Mouse (Mus musculus) gastrocnemius, postnatal 14 days (tissue): ENCODE data around the gene Tgfbi. TPM values are rescaled to one million over a fixed set of nuclear protein-coding genes. Genes with fewer than 3 reads are reported as not detected.

Experiments used
- DNase-seq: peaks from one replicate; pipeline ENCODE4 v3.0.0; 2021; ENCODE audit warnings: mixed read lengths
- intact Hi-C: fragments of 180-260 bp; cut with DNase I; formaldehyde crosslinking; loops from one replicate; pipeline ENCODE4 v1.15.1; 2025; ENCODE audit warnings: low total_unique reads
- total RNA-seq, 2 experiments: library from RNA; stranded (reverse); gene quantifications; 2 replicates each; pipeline ENCODE4 v1.2.3; 2021

Gene Tgfbi
- total RNA-seq, 2 experiments from 2014 or later, result 33.5 to 45.6 TPM

DNA sequence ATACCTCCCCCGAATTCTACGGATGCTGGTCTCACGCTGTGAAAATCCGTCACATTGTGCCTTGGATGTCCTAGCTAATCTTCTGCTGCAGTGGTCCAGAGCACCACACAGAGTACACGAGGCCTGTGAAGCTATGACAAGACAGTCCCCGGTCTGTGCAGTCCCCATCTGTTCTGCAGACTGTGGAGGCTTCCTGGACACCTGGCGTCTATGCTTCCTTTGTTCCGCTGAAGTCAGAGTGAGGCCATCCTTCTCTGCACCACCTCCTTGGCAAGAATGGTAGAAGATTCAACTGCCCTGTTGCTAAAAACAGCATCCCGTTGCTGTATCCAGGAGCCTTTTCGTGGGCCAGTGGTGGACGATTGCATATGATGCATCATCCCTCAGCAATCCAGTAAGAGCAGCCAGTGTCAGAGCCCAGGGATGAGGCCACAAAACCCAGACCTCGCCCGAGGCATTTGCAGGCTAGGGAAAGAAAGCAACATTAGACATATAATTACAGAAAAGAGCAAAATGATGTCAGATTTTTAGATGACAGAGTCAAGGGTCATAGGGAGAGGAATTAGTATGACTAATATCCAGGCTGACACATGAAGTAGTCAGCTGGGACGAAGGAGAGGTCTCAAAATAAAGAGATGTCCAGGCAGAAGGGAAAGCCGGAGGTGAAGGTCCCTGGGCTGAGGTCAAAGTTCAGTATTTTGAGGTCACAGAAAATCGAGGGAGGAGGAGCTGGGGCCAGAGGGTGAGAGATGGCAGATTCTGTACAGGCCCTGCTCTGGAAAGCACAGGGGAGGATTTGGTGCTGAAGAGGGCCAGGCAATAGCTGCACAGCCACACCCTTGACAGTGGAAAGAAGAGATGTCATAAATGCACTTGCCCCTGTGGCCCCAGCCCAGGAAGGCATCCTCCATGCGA is 55.2 kb downstream of the Tgfbi start:
- DNase-seq, result peak; percentile 26
- intact Hi-C loops, result no loop called here

DNA sequence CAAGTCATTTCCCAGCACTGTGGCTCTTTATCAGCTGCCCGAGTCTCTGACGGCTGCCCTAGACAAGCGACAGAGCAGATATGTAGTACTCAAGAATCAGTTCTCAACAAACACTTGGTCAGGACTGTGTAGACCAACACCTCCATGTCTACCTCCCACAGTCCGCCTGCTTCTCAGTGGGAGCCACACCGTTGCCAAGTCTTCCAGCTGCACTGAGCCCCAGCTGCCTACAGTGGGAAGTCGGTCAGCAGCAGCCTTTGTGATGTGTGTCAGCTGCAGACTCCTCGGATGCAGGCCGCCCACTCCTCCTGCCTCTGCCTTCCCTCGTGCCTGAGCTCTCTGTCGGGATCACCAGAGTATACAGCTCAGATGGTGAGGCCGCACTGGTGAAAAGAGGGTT is 61.9 kb downstream of the Tgfbi start:
- DNase-seq, result peak; percentile 46
- intact Hi-C loops, result loop anchor here (10.0 kb wide), 1 partner anchor 1214 kb away; no protein-coding TSS in a partner anchor

DNA sequence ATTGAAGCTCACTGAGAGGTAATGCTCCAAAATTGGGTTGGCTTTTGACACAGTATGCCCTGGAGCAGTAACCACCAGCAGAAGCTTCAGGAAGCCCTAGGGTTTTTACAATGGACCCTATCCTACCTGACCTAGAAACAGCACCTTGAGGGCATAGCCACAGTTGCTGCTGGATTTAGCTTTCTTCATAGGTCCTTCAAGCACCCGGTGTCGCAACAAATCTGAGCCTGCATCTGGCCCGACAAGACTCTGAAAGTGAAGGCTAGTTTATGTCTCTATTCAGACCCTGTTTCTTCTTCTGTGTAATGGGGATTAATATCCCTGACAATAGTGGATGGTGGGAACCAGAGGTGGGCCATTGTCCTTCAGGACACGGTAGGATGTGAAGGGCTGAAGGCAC is 68.4 kb downstream of the Tgfbi start:
- DNase-seq, result no peak
- intact Hi-C loops, result loop anchor here (10.0 kb wide), 1 partner anchor 1207 kb away; no protein-coding TSS in a partner anchor

DNA sequence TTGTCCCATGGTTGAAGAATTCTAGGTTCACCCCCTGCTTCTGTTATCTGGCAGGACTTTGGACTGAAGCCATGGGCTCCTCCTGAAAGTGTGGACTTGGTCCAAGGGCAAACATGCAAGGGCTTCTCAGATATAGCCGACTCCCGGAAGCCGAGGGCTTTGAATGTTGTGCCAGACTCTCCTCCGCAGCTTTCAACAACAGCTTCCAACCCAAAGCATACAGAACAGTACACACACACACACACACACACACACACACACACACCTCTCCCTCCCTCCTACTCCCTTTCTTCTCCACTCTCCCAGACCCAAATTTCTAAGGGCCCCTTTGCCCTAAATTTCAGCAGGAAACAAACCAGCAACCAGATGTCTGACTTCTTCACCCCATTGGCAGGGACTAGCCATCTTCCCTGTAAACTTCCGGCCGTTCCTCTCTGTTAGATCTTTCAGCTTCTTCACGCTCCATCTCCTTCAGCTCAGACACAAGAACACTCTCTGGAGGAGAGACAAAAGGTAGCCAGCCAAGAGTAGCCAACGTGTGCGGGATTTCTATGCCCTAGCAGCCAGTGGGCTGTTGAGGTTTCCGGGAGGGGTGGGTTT is 69.0 kb downstream of the Tgfbi start:
- DNase-seq, result no peak

DNA sequence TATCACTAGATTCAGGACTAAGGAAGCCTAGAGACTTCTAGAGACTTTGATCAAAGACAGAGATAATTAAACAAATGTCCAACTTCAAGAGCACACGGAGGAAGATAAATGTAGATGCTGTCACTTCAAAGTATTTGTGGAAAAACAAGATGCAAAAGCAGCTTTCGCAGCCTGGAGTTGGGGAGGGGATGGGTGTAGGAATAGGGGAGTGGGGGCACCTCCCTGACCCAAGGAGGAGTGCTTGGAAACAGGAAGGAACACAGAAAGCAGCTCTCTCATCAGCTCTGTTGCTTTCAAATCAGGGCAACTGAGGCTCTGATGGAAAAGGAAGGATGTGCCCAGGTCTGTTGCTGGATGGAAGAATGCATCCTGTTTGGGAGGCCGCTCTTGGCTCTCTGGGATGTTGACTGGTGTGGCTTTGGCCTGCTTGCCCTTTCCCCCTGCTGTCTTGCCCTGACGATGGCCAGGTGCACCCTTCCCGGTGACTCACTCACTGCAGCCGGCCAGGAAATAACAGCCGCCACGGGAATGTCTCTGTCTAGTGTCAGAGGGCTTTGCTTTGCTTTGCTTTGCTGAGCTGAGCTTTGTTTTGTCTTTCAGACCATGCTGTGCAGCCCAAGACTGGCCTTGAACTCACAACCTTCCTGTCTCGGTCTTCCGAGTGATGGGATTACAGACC is 69.6 kb downstream of the Tgfbi start:
- intact Hi-C loops, result loop anchor here (10.0 kb wide), 1 partner anchor 1206 kb away; no protein-coding TSS in a partner anchor
- peak; percentile 31 for DNase-seq

More for the DNA sequence above, 69.0 kb downstream of the Tgfbi start:
- intact Hi-C loops, result loop anchor here (10.0 kb wide), 1 partner anchor 1207 kb away; no protein-coding TSS in a partner anchor

DNA sequence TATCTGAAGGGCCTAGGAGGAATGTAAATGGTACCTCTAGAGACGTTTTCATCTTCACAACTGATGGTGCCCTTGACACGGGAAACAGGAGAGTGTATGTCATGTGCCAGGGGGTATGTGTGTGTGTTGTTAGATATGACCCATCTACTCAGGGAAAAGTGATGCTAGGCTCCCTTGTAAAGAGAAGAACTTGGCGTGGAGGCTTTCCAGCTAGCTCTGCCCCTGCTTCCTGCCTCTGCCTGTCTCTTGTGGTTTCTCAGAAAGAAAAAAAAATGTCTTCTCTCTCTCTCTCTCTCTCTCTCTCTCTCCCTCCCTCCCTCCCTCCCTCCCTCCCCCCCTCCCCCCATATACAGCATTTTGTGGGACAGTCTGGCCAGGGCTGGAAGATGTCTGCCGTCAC is 72.6 kb downstream of the Tgfbi start:
- no peak for DNase-seq
- intact Hi-C loops, result no loop called here

DNA sequence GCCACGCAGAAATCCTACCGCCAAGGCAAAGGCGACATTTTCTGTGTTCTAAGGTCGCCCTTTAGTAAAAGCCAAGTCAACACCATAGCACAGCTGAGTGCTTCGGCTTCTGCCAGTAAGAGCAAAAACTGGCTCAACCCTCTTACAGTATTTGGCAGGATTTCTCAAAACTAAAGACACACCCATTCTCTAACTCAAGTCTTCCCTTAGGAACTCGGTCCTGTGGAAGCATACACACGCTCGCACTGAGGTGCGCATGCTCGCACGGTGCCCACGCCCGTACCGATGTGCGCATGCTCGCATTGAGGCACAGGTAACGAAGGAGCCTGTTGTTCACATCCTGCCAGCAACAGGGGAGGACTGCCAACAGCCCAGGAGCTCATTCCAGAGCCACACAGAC is 73.0 kb downstream of the Tgfbi start:
- peak; percentile 52 for DNase-seq
- intact Hi-C loops, result no loop called here

DNA sequence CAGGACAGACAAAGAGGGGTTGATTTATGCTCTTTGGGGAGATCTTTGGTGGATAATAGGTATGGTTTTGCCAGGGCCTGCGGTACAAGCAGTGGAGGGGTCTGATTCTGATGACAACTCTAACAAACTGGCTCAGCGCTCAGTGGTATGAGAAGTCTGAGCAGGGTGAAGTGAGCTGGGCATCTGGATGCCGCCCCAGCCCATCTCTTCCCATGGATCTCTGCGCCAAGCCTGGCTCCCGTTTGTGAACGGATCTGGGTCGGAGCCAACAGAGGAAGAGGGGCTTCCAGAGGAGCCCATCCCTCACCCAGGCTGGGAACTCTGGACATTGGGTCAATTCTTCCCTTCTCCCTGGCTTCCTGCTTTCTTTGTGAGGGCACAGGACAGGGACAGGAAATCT is 74.0 kb downstream of the Tgfbi start:
- DNase-seq, result no peak
- intact Hi-C loops, result no loop called here

Other genes starting within 250 kb of the Tgfbi start
- gene Gm3045, start 182.9 kb upstream of the Tgfbi start, total RNA-seq, result not detected
- under 1 TPM in 1 of 2 experiments, not detected in 1; 0.08 TPM for gene Slc25a48, start 171.2 kb upstream of the Tgfbi start, total RNA-seq
- gene Il9, start 127.3 kb upstream of the Tgfbi start, total RNA-seq, result not detected
- gene Fbxl21, start 87.1 kb upstream of the Tgfbi start, total RNA-seq, result under 1 TPM in 1 of 2 experiments, not detected in 1; 0.14 TPM
- not detected for gene Lect2, start 61.0 kb upstream of the Tgfbi start, total RNA-seq
- gene Smad5, start 93.5 kb downstream of the Tgfbi start, total RNA-seq, result 10 to 100 TPM; 21.5 to 24.5 TPM
- not detected for gene Gm45623, start 144.3 kb downstream of the Tgfbi start, total RNA-seq